Comparison of ENCODE assay signal across 8 mouse cellular contexts in genomic region chr17:32320597-32321389, GRCm38 (mm10). TPM values are rescaled to one million over a fixed set of nuclear protein-coding genes. Genes with fewer than 3 reads are reported as not detected.
A peak's percentile ranks its signal among the peaks of the same experiment; 100 is the strongest.
DNase-seq lines count a peak whose midpoint lies in the region; ATAC-seq and TF ChIP-seq lines count a peak whose summit lies in the region.

Gene Akap8, minus strand, starts transcription at chr17:32321238.

- peak; percentile 96 for DNase-seq in ES-E14 (ENCODE audit: low read depth, low spot score)
- peak; percentile 99 for DNase-seq in cerebellum, adult 11-12 months
- peak; percentile 98 for DNase-seq in heart, postnatal 25 days (ENCODE audit: low spot score)
- DNase-seq in layer of hippocampus, adult 18-20 months (ENCODE audit: low spot score in 2 of 2): peak; percentile 98 to 100
- peak; percentile 93 for DNase-seq in lung, adult 2 months
- DNase-seq in thymus, adult 18-20 months: peak; percentile 98 to 99

- TF ChIP-seq POLR2A in lung, adult 2 months (IDR thresholded peaks at IDR 0.05; ENCODE audit: borderline replicate concordance, extremely low read depth, low read depth, low read length): peak; percentile 98

- H3K4me1 ChIP-seq in ES-E14 (ENCODE audit: control insufficient read depth in 2 of 2, insufficient read depth in 2 of 2, low read length in 2 of 2, poor library complexity in 1 of 2): peaks cover 8 to 9% of the 10 kb centered on the region in 2 experiments; a peak in 3 of 4 replicates
- H3K4me1 ChIP-seq in forebrain, embryonic 15.5 days: peaks cover 31% of the 10 kb centered on the region
- H3K4me1 ChIP-seq in lung, adult 2 months (ENCODE audit: control insufficient read depth, insufficient read depth, low read length): peaks cover 12% of the 10 kb centered on the region

- no peak for TF ChIP-seq CTCF in lung, adult 2 months (IDR thresholded peaks at IDR 0.05; ENCODE audit: insufficient read depth, low read length)

- H3K27me3 ChIP-seq in forebrain, embryonic 15.5 days: no peaks in the 10 kb centered on the region

- peaks cover 21% of the 10 kb centered on the region for H3K36me3 ChIP-seq in ES-E14 (ENCODE audit: control insufficient read depth, insufficient read depth, low read length, poor library complexity, severe bottlenecking)
- peaks cover 34% of the 10 kb centered on the region for H3K36me3 ChIP-seq in forebrain, embryonic 15.5 days

- H3K4me2 ChIP-seq in forebrain, embryonic 15.5 days (replicated peaks): peak within 1 kb of the TSS; percentile 80

- peak within 1 kb of the TSS; percentile 96 for H3K9ac ChIP-seq in ES-E14 (ENCODE audit: insufficient read depth, low read depth, low read length, poor library complexity, severe bottlenecking)
- peak within 1 kb of the TSS; percentile 95 for H3K9ac ChIP-seq in forebrain, embryonic 15.5 days (replicated peaks)

- in situ Hi-C loops in ES-E14 (cut with MboI; ENCODE audit: low sequenced_read_pairs in 2 of 2, unreplicated experiment in 2 of 2): no loop called here

- WGBS in forebrain, embryonic 15.5 days: under 1% methylated on average over 83 of the region's 83 CpGs
- WGBS in lung, adult 2 months: under 1% methylated on average over 83 of the region's 83 CpGs

- peak; percentile 99 for ATAC-seq in forebrain, embryonic 15.5 days (replicated peaks)
- ATAC-seq in neutrophil, adult 5-6 weeks (ENCODE audit: extremely low read depth, insufficient number of reproducible peaks, low FRiP score, poor library complexity, severe bottlenecking): peak; percentile 96

- peak within 1 kb of the TSS; percentile 94 for H3K27ac ChIP-seq in ES-E14 (ENCODE audit: insufficient read depth, low read depth, low read length, poor library complexity, severe bottlenecking)
- peak within 1 kb of the TSS; percentile 97 for H3K27ac ChIP-seq in forebrain, embryonic 15.5 days (replicated peaks)

- intact Hi-C loops in heart, postnatal 25 days (cut with DNase I): loop anchor here (5.0 kb wide), 1 partner anchor 42 kb away; no protein-coding TSS in a partner anchor

- H3K4me3 ChIP-seq in ES-E14 (ENCODE audit: insufficient read depth in 1 of 2, low read depth in 1 of 2, low read length in 2 of 2, poor library complexity in 1 of 2, severe bottlenecking in 1 of 2): peak within 1 kb of the TSS; percentile 85 to 90
- peak within 1 kb of the TSS; percentile 99 for H3K4me3 ChIP-seq in forebrain, embryonic 15.5 days
- H3K4me3 ChIP-seq in lung, adult 2 months (replicated peaks; ENCODE audit: extremely low read depth, low read depth, low read length): peak within 1 kb of the TSS; percentile 82

- H3K9me3 ChIP-seq in ES-E14 (ENCODE audit: control insufficient read depth, insufficient read depth, low read depth, low read length): no peaks in the 10 kb centered on the region
- no peaks in the 10 kb centered on the region for H3K9me3 ChIP-seq in forebrain, embryonic 15.5 days

TF ChIP-seq in ES-E14, 5 proteins besides CTCF, POLR2A, EP300 and RAD21:
- no peak for TF ChIP-seq ZNF384 (IDR thresholded peaks at IDR 0.05; ENCODE audit: low read depth, low read length)
- no peak for TF ChIP-seq ZC3H11A (IDR thresholded peaks at IDR 0.05; ENCODE audit: borderline replicate concordance, low read depth, low read length)
- 0 out of 2 replicates have a peak, but pooled peaks have one; percentile 36 for TF ChIP-seq CHD2 (IDR thresholded peaks at IDR 0.05; ENCODE audit: low read depth, low read length)
- peak; percentile 41 for TF ChIP-seq HCFC1 (IDR thresholded peaks at IDR 0.05; ENCODE audit: borderline replicate concordance, insufficient read depth, low read length)
- TF ChIP-seq MAFK (IDR thresholded peaks at IDR 0.05; ENCODE audit: insufficient read depth, low read depth, low read length): no peak

RNA-seq across cellular contexts. Expression of gene Akap8, which starts in this region (rescaled TPM):
- total RNA-seq in ES-E14 (2012; rRNA removed): 156 and 210 TPM in 2 replicates
- polyA plus RNA-seq in forebrain, embryonic 15.5 days (2015; fragmentation: Nextera tagmentation; extraction: Ambion mirVana): 107 and 111 TPM in 2 replicates
- total RNA-seq in heart, postnatal 25 days (2021): 10 to 100 TPM; 37.2 to 51.5 TPM
- total RNA-seq in layer of hippocampus, adult 18-20 months (2021): 10 to 100 TPM; 79.0 to 84.6 TPM
- 63.3 and 77.5 TPM in 2 replicates for polyA plus RNA-seq in lung, adult 2 months (2012; rRNA removed)
- total RNA-seq in neutrophil, adult 5-6 weeks (2017): 227 and 237 TPM in 2 replicates

Comparison
In these comparisons a context has a peak if more than half of its experiments do, and no peak if none do; other contexts are left out.
1. Peak in every context shown above with its lines: DNase-seq, ATAC-seq, H3K4me3 ChIP-seq and H3K27ac ChIP-seq.